Mouse (Mus musculus) adrenal gland, postnatal 10 days (tissue): ENCODE measurements around the gene Ccpg1os. TPM values are rescaled to one million over a fixed set of nuclear protein-coding genes. Genes with fewer than 3 reads are reported as not detected.

Experiments
- DNase-seq: peaks from one replicate; pipeline ENCODE4 v3.0.0; 2021; ENCODE audit warnings: mixed read lengths
- total RNA-seq, 2 experiments: library from RNA; stranded (reverse); gene quantifications; 2 replicates each; pipeline ENCODE4 v1.2.3; 2021

Gene Ccpg1os
- total RNA-seq, 2 experiments from 2014 or later, result 11.3 to 12.4 TPM

DNA sequence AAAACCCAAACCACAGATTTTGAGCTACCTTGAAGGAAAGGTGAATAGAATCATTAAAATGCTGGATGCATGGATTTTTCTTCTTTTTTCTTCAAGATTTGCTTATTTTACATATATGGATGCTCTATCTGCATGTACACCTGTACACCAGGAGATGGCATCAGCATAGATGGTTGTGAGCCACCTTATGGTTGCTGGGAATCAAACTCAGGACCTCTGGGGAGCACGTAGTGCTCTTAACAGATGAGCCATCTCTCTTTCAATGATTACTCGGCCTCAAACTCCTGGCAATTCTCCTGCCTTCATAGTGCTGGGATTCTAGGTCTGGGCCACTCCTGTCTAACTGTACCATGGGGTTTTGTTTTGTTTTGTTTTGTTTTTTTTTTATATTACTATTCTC is 2.1 kb downstream of the Ccpg1os start:
- DNase-seq, result no peak

DNA sequence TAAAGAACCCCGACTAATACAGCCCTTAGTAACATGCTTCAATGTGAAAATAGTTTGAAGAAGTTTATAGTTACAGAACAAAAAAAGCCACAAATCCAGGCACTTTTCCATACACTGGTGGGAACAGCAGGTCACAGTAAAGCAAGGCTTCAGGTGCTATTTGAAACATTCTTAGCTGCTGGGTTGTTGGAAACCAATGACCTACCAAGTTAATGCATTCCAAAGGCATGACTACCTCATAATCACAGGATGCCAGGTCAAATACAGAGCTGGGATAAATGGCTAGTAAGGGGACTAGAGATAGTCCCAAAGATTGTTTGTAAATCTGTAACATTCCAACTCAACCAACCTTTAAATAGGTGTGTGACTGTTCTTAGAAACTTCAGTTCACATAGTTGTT is 9.9 kb downstream of the Ccpg1os start:
- DNase-seq, result no peak

DNA sequence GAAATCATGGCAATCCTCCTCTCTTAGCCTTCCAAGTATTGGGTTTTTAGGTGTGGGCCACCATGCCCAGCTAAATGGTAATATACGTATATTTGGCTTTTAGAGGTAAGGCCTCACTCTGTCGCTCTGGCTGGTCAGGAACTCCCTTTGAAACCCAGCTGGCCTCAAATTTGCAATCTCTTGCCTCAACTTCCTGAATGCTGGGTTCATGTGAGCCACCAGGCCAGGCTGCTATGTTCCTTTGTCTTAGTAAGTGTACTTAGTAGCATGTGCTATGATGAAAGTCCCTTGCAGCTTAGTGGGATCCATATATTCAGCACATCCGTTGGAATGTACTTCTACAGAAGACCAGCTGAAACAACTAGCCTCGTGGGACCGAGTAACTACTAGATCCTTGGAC is 10.4 kb downstream of the Ccpg1os start:
- no peak for DNase-seq

DNA sequence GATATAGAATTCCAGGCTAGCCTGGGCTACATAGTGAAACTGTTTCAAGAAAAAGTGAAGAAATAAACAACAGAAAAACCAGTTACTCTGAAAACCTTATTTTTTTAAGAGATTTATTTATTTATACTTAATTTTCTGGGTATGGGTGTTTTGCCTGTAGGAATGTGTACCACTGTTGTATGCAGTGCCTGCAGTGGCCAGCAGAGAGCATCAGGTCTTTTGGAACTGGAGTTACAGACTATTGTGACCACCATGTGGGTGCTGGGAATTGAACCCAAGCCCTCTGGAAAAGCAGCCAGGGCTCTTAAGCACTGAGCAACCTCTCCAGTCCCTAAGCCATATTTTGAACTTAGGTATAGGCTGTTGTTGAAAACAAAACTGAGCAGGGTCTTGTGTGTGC is 12.2 kb downstream of the Ccpg1os start:
- DNase-seq, result no peak

DNA sequence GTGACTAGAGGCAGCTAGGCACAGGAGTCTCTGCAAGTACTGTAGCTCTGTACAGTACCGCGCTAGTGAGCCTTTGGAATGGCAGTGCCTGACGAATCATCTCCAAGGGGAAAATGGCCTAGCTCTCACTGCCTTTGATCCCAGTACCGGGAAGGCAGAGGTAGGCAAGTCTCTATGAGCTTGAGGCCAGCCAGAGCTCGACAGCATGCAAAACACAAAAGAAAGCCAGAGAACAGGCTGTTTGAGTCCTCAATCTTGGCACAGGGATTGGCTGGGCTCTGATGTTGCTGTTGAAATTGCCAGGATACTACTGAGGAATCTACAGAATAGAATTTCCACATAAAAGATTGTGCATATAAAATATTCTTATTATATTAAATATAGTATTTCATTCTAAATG is 12.7 kb downstream of the Ccpg1os start:
- no peak for DNase-seq

DNA sequence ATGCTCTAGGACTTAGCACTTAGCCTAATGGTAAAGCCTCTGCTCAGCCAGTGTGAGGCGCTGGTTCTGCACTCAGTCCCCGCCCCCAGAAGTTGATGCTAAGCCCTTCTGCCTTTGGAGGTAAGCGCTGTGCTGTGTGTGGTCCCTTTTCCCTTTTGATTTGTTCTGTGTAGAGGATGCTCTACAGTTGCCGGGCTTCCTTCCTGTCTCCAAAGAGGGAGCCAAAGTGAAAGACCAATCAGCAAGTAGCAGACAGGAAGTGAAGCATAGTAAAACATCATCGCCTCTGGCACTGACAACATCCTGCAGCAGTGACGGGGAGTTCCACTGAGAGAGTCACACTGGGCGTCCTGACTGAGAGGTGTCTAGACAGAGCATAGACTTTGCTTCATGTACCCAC is 15.3 kb downstream of the Ccpg1os start:
- DNase-seq, result no peak

DNA sequence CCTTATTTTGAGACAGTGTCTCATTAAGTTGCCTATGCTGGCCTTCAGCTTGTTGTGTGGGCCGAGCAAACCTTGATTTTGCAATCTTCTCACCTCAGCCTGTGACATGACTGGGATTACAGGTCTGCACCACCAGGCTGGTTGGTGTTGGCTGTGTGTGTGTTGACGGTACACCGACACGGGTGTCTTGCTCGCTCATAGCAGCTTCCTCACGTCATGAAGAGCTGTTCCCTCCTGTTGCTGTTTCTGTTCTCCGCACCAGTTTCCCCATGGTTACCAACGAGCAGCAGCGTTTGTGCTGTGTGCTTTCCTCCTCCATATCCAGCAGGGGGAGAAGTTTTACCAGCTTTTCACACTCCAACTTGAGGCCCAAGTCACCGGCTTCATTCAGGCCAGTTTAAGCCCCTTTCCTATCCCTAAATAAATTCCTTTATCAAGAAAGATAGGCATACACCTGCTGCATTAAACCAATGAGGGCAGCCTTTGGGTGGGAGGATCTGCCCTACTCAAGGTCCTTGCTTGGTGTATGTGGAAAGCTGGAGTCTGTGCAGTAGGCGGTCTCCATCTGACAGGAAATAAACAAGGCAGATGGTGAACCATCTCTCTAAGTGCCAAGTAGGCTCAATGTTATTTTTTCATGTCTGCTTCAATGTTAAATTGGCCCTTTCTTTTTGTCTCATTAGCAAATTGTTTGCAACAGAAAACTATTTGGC is 16.7 kb downstream of the Ccpg1os start:
- peak; percentile 54 for DNase-seq

DNA sequence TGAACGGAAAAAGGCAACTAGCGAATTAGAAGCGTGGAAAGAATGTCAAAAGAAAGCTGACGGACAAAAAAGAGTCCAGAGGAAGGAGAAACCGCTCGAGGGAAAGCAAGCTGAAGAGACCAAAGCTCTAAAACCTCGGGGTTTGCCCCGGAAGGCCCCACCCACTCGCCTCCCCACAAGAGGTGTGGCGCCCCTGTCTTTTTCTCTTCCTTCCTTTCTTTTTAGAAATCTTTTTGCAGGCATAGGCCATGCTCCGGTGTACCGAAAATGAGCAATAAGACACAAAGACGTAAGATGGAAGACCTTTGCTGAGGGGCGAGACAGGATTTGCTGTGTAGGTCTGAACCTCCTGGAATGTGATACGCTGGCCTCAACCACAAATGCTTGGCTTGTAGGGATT is 23.2 kb downstream of the Ccpg1os start:
- DNase-seq, result no peak

DNA sequence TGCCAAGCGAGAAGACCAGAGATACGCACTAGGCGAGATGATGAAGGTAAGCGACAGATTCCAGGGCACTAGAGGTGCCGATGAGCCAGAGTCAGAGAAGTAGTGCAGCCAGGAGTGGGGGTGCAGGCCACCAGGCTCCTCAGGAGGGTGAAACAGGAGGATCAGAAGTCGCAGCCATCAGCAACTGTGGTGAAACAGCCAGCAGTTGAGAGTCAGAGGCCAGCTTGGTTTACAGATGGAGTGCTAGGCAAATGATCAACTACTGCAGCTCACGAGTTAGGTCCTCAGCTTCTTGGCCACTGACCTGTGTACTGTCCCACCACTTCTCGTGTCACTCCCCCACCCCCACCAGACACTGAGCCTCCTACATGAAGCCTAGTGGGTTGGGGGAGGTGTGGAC is 23.8 kb downstream of the Ccpg1os start:
- DNase-seq, result no peak

DNA sequence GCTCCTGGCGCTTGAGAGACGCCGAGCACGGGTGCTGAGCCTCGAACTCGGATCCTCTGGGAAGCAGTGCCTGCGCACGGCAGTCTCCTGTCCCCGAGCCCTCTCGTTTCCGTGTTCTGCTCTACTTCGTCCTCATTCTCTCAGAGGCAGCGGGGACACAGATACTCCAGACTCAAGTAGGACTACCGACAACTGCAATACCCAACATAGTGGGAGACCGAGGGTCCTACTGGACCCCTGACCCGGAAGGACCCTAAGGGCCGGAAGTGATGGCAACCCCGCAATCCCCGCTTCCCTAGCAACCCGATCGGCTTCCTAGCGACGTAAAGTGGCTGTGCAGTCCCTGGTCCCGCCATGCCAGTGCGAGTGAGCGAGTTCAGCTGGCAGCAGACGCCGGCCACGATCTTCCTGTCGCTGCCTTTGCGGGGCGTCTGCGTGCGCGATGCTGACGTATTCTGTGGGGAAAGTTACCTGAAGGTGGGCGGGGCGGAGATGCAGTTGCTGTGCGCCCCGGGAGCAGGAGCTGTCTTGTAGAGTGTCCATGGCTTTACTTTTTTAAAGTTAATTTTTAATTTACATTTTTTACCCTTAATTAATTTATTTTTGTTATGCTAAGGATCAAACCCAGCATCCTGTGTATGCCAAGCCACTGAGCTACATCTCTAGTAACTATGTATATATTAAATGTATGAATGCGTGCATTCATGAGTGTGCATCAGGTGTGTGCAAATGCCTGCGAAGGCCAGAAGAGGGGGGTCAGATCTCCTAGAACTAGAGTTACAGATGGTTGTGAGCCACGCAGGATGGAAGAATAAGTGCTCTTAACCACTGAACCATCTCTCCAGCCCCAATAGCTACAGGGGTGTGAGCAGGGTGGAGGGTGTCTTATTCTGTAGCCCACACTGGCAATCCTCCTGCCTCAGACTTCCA is 26.4 kb downstream of the Ccpg1os start, which contains the start of the genes Dyx1c1 and Gm44503:
Gene Dyx1c1 (plus strand): TSS at position 265 of the 930 bp plus-strand sequence.
Gene Gm44503 (plus strand): TSS at position 332 of the 930 bp plus-strand sequence.
- DNase-seq, result peak; percentile 83

DNA sequence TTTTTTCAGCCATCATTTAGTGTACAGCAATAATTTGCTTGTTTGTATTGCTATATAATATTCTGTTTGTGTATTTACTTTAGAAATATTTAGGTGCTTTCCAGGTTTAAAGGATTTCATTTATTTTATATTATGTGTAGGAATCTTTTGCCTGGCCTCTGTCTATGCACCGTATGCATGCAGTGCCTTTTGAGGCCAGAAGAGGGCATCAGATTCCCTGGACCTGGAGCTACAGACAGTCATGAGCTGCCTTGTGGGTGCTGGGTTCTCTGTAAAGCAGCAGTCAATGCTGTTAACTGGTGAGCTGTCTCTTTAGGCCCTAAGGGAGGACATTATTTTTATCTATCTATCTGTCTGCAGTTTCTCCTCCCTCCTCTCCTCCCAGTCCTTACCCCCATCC is 29.6 kb downstream of the Ccpg1os start:
- peak; percentile 58 for DNase-seq

DNA sequence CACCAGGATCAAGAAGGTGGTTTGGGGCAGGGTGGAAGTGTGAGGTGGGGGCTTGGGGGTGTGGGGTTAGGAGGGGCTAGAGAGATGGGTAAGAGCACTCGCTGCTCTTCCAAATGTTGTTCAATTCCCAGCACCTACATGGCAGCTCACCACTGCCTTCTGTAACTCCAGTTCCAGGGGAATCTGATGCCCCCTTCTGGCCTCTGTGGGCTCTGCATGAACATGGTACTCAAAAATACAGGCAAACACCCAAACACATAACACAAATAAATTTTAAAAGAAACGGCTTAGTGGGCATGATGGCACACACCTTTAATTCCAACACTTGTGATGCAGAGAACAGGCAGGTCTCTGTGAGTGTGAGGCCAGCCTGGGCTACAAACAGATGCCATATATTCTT is 30.4 kb downstream of the Ccpg1os start:
- peak; percentile 52 for DNase-seq

DNA sequence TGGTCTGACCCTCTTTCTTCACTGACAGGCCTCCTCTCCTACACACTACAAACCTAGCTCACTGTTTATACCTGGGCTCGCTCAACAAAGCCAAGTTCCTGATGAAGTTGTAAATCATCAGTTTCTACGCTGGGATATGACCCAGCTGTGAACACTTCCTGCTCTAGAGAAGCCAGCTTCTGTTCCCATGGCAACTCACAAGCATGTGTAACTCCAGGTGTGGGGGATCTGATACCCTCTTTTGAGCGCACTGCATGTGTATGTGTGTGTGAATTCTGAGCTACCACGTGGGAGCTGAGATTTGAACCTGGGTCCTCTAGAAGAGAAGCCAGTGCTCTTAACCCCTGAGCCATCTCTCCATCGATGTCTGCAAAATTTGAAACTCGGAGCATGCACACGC is 35.6 kb downstream of the Ccpg1os start:
- no peak for DNase-seq

DNA sequence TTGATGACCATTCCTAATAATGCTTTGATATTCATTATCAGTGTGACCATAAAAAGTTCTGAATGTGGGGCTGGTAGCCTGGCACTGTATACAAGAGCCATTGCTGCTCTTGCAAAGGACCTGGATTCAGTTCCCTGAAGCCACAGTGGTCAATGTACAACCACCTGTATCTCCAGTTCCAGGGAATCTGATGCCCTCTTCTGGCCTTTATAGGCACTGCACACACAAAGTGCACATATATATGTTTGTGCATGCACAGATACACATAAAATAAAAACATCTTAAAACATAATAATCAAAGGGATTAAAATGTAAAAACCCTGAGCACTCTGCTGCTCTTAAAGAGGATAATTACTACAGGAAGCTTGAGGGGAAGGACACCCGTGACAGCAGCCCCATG is 38.2 kb downstream of the Ccpg1os start:
- DNase-seq, result no peak

DNA sequence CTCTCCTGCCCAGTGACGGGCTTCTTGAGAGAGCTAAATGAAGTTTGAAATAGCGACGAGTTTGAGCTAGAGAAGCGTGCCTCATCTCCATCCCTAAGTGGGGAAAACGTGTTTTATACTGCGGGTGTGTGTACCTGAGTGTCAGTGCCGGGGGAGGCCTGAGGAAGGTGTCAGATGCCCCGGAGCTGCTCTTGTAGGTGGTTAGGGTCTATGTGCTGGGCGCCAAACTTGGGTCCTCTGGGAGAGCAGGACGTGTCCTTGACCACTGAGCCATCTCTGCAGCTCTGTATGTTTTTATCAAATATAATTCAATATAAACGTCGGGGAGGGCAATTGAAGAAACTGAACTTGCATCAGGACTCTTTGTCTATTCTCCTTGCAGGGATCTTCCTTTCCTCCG is 40.9 kb downstream of the Ccpg1os start:
- DNase-seq, result no peak

DNA sequence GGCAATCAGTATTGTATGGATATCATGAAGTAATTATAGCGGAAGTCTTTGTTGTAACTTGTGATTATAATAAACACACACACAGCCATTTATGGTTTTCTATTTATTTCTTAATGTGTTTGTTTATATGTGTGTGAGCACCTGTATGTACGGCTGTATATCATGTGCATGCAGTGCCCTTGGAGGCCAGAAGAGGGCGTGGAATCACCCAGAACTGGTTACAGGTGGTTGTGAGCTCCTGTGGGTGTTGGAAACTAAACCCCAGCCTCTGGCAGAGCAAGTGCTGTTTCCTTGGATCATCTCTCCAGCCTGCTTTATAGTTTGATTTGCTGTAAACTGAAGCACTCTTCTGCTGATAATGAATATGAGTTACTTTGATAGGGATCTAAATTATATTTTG is 41.8 kb downstream of the Ccpg1os start:
- DNase-seq, result no peak

DNA sequence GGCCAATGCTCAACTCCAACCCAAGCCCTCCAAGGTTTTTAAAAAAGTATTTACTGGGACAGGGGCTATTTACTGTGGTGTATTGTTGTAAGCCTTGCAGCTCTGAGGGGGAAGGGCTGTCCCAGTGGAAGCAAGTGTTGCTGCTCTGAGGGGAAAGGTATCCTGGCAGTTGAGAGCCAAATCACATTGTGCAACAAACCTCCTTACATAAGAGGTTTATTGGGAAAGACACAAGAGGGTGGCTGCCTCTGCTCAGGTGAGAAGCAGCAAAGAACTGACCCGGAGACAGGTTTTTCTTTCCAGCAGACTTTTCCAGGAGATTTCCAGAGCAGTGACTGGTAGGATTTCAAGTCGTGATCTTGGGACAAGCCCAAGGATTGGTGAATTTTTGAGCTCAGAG is 48.9 kb downstream of the Ccpg1os start:
- DNase-seq, result peak; percentile 18

DNA sequence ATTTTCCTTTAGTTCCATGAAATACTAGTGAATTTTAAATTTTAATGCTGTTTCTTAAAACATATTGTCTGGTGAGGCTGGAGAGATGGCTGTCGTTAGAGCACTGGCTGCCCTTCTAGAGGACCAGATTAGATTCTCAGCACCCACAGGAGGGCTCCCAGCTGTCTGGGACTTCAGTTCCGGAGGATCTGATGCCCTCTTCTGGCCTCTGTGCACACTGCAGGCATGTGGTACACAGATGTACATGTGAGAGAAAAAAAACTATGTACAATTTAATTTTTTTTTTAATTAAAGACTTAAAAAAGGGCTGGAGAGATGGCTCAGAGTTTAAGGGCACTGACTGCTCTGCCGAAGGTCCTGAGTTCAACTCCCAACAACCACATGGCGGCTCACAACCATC is 49.9 kb downstream of the Ccpg1os start:
- DNase-seq, result no peak

DNA sequence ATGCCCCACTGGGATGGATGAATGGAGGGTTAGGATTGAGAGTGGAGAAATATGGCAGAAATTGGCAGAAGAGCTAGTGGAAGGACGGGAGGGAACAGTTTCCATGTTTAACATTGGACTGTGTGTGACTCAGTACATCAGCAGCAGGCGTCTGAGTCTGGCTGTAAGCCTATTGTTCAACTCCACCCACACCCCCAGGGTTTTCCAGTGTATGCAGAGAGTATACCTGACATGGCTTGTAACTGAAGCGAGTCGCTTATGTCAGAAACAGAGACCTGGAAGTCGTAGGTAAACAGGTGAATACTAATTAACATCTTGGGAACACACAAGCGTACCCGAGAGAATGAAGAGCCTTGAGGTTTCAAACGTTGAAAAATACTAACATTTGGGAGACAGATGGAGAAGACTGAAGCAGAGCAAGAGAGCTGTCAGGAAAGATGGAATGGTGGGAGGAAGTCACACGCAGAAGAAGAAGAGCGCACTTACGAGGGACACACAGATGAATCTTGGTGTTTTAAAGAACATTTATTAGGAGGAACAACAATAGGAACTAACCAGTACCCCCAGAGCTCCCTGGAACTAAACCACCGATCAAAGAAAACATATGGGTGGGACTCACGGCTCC is 53.9 kb downstream of the Ccpg1os start:
- peak; percentile 10 for DNase-seq
